Mouse (Mus musculus) midbrain, embryonic 12.5 days (tissue): ENCODE measurements at regions not wholly inside any gene's neighbourhood (a gene's known extent, or its start where the extent isn't known, plus 50 kb on each side); places are given as distances from the start of the nearest gene placed in this dataset.

Source experiments
- ATAC-seq: fragments of 200-750 bp; cut with Nextera tagmentation; 2 replicates; pipeline ENCODE4 v1.8.0; 2017; ENCODE audit warnings: low read depth, moderate TSS enrichment, moderate library complexity; ENCODE audit not compliant: low FRiP score
- H3K27ac ChIP-seq: fragments of 300-500 bp; sonication (generic); replicated peaks from 2 replicates; pipeline ENCODE4 v1.5.1; 2016; ENCODE audit warnings: mild to moderate bottlenecking
- H3K27me3 ChIP-seq: fragments of 300-500 bp; sonication (generic); 2 replicates; pipeline ENCODE4 v1.6.1; 2016; ENCODE audit warnings: mild to moderate bottlenecking
- H3K36me3 ChIP-seq: fragments of 300-500 bp; sonication (generic); 2 replicates; pipeline ENCODE4 v1.6.1; 2016
- H3K4me1 ChIP-seq: fragments of 300-500 bp; sonication (generic); 2 replicates; pipeline ENCODE4 v1.6.1; 2016
- H3K4me2 ChIP-seq: fragments of 300-500 bp; sonication (generic); replicated peaks from 2 replicates; pipeline ENCODE4 v1.6.1; 2016; ENCODE audit warnings: mild to moderate bottlenecking, moderate library complexity
- H3K4me3 ChIP-seq: fragments of 300-500 bp; sonication (generic); 2 replicates; pipeline ENCODE4 v1.5.1; 2016; ENCODE audit warnings: mild to moderate bottlenecking
- H3K9ac ChIP-seq: fragments of 300-500 bp; sonication (generic); replicated peaks from 2 replicates; pipeline ENCODE4 v1.6.1; 2016; ENCODE audit warnings: mild to moderate bottlenecking, moderate library complexity
- H3K9me3 ChIP-seq: fragments of 300-500 bp; sonication (generic); 2 replicates; pipeline ENCODE4 v1.6.1; 2016; ENCODE audit warnings: mild to moderate bottlenecking
- WGBS: fragments of 180-500 bp; shearing (Covaris S2); methylation state at CpG from one replicate; pipeline ENCODE4 v1.1.7; 2016; 5-methylcytosine and 5-hydroxymethylcytosine counted together

DNA sequence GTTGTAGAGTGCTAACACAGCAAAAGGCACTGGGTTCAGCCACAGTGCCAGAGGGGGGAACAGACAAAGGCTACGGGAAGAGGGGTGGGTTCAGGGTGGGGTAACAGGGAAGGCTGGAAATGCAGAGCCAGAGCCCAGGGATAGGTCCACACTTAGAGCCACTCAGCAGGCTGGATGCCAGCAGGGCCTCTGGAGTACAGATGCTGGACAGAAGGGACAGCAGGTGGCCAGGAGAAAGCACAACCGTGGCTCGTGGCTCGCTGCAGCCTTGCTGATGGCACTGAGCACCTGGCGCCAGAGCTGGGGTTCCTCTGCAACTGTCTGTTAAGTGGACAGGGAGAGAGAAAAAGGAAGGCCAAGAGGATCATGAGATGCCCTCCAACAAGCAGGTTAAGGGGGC lies 174.2 kb downstream of the Mroh4 start:
- Histone ChIP-seq H3K36me3 (no peaks in the 10 kb centered on the region), H3K4me2 (no peak overlapping the region), H3K27me3 (no peaks in the 10 kb centered on the region), H3K4me1 (no peaks in the 10 kb centered on the region; the same call in 1 of the 2 replicates), H3K9me3 (no peaks in the 10 kb centered on the region), H3K4me3 (no peak overlapping the region), H3K27ac (no peak overlapping the region), H3K9ac (no peak overlapping the region)
- no peak for ATAC-seq
- WGBS = 83% methylated on average over 5 of the region's 5 CpGs

DNA sequence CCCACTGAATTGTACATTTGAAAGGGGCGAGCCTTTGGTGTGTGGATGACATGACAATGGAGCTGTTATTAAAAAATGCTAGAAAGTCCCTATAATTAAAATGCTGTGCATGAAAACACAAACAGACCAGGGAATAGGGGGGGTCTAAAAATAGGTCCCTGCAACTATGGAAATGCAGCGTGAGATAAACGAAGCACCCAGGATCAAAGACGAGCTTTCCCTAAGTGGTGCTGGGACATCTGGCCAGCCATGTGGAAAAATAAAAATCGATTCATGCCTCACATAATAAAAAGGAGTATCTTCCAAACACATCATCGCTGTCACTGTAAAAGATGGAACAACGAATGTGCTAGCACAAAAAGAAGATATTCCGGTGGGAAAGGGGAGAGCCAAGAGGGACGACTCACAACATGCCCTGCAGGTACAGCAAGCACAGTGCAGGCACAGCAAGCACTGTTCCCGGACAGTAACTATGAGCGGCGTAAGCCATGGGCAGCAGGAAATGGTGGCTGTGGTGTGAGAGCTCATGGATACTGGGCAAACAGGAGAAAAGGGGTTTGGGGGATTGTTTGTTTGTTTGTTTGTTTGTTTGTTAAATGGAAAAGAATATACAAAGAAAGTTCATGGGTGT lies 176.7 kb downstream of the Mroh4 start:
- Histone ChIP-seq H3K4me3 (no peak overlapping the region), H3K27ac (no peak overlapping the region), H3K4me2 (no peak overlapping the region), H3K9ac (no peak overlapping the region), H3K27me3 (no peaks in the 10 kb centered on the region), H3K4me1 (peaks cover 5% of the 10 kb centered on the region; the same call in 1 of the 2 replicates), H3K9me3 (no peaks in the 10 kb centered on the region), H3K36me3 (no peaks in the 10 kb centered on the region)
- 83% methylated on average over 12 of the region's 12 CpGs for WGBS
- ATAC-seq = no peak

DNA sequence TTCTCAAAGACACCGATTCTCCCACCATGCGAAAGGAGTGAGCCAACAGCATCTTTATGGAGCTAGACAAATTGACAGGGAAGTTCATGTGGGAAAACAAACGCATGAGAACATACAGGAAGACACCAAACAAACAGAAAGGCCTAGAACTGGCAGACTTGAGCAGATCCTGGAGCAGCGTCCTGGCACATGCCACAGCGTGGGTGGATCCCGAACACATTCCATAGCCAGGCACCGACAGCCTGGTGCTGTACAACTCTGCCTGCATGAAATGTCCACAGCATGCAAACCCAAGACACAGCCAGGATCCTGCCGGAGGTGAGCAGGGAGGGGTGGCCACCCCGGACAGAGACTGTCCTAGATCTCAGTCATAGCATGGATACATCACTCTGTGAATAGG lies 177.2 kb downstream of the Mroh4 start:
- Histone ChIP-seq H3K27ac (no peak overlapping the region), H3K9ac (no peak overlapping the region), H3K4me3 (no peak overlapping the region), H3K36me3 (no peaks in the 10 kb centered on the region), H3K4me1 (peaks cover 5% of the 10 kb centered on the region; the same call in 1 of the 2 replicates), H3K4me2 (no peak overlapping the region), H3K27me3 (no peaks in the 10 kb centered on the region), H3K9me3 (no peaks in the 10 kb centered on the region)
- no peak for ATAC-seq
- 88% methylated on average over 9 of the region's 9 CpGs for WGBS

DNA sequence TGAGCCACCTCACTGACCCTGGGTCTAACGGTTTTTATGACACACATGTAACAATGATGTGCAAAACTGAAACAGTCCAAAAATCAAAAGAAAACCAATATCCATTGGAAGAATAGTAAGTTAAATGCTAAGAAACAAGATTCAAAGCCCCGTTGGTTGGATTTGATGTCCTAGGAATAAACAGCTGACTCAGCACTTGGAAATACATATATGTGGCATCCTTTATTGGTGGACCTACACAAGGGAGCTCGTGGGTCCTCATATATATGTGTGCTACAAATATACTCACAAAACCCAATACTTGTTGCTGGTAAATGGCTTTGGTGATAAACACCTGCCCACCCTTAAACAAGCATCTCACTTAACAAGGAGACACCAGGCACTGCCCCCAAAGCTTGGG lies 178.2 kb downstream of the Mroh4 start:
- 89% methylated on average over 3 of the region's 3 CpGs for WGBS
- H3K9ac ChIP-seq = no peak overlapping the region
- no peak overlapping the region for H3K27ac ChIP-seq
- peaks cover 5% of the 10 kb centered on the region; the same call in 1 of the 2 replicates for H3K4me1 ChIP-seq
- H3K27me3 ChIP-seq = no peaks in the 10 kb centered on the region
- H3K36me3 ChIP-seq = no peaks in the 10 kb centered on the region
- no peak for ATAC-seq
- no peak overlapping the region for H3K4me2 ChIP-seq
- H3K4me3 ChIP-seq = no peak overlapping the region
- H3K9me3 ChIP-seq = no peaks in the 10 kb centered on the region

DNA sequence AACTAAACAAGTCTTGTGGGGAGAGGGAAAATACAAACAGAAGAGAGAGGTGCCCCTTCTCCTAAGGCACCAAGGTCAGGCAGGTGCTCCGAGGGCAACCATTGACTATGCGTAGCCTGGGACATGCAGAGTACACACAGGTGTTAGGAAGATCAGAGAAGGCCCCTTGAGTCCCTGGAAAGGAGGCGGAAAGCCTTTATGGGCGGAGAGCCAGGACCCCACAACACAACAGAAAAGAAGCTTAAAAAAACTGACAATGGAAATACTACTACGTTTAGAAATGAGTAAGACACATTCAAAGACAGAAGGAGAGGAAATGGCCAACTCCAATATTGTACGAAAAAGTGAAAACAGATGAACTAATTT lies 179.5 kb downstream of the Mroh4 start:
- Histone ChIP-seq H3K27me3 (0 out of 2 replicates have a peak, but pooled peaks cover 2% of the 10 kb centered on the region), H3K4me3 (no peak overlapping the region), H3K36me3 (no peaks in the 10 kb centered on the region), H3K9ac (no peak overlapping the region), H3K4me1 (peaks cover 5% of the 10 kb centered on the region; the same call in 1 of the 2 replicates), H3K27ac (no peak overlapping the region), H3K4me2 (no peak overlapping the region), H3K9me3 (no peaks in the 10 kb centered on the region)
- 87% methylated on average over 6 of the region's 6 CpGs for WGBS
- no peak for ATAC-seq

DNA sequence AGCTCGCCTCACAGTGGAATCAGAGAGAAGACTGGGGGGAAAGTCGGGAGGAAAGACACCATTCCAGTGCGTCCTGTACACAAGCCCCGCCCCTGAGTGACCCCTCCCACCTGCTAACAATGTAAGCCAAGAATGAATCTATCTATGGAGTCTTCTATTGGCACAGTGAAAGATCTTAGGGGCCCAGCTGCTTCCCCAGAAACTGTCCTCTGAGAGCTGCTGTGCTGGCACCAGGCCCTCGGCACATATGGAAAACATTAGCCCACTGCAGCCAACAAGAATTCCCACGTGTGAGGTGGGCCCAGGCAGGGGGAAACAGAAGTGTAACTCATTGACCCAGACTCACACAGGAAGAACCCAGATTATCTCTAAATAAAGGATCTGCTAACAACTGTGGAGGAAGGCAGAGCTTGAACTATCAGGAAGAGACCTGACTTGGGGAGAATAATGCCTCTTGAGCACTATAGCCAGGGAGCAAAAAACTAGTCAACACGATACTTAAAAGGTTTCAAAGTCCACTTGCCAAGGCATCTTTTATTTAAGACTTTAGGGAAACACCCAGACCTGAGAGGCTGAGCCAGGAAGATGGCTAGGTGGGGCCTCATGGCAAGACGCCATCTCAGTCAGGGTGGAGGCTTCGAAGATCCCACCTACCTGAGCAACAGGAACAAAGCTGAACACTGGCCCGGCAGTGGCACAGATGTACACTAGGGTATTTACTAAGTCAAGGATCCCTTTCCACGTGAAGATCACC lies 180.1 kb downstream of the Mroh4 start:
- H3K27me3 ChIP-seq = peaks cover 4% of the 10 kb centered on the region; the same call in 1 of the 2 replicates
- WGBS = 71% methylated on average over 11 of the region's 11 CpGs

DNA sequence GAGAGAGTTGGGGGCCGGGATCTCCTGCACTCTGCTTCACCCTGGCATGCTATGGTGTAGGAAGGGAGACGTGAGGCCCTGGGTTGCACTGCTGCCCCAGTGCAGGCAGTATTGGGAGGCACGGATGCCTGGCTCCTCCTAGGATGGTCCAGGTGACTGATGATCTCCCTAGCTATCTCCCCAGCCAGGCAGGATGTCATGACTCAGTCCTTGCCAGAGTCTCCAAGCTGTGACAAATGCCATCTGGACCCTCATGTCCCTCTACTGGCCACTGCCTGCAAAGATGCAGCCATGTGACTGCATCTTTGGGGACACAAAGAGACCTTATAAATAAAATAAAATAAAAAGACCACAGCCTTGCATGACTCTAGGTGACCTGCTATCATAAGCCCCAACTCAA lies 181.6 kb downstream of the Mroh4 start:
- Histone ChIP-seq H3K9ac (no peak overlapping the region), H3K27ac (no peak overlapping the region), H3K4me3 (no peak overlapping the region), H3K4me1 (peaks cover 9% of the 10 kb centered on the region; the same call in 1 of the 2 replicates), H3K4me2 (no peak overlapping the region), H3K27me3 (peaks cover 11% of the 10 kb centered on the region), H3K9me3 (no peaks in the 10 kb centered on the region), H3K36me3 (no peaks in the 10 kb centered on the region)
- no peak for ATAC-seq
- WGBS = 86% methylated on average over 3 of the region's 3 CpGs

More for the DNA sequence above, 180.1 kb downstream of the Mroh4 start:
- Histone ChIP-seq H3K27ac (no peak overlapping the region), H3K36me3 (no peaks in the 10 kb centered on the region), H3K4me1 (peaks cover 5% of the 10 kb centered on the region; the same call in 1 of the 2 replicates), H3K4me2 (no peak overlapping the region), H3K9me3 (no peaks in the 10 kb centered on the region), H3K9ac (no peak overlapping the region), H3K4me3 (no peak overlapping the region)
- no peak for ATAC-seq

DNA sequence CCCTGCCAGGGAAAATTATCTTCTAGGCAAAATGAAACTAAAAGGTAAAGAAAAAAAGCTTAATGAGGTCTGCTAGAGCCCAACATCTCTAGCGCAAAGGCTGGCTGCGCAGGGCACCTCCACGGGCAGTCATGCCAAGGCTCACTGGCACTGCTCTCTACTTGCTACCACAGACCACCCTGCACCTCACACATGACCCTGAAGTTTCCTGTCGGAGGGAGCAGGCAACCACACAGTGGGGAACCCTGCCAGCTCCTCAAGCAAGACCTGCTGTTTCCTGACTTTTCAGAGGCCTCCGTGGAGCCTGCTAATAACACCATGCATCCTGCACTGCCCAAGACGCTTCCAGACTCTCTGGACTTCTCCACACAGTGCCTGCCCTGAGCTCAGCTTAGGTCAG lies 182.3 kb downstream of the Mroh4 start:
- no peaks in the 10 kb centered on the region for H3K9me3 ChIP-seq
- no peak overlapping the region for H3K27ac ChIP-seq
- H3K4me3 ChIP-seq = no peak overlapping the region
- no peak overlapping the region for H3K4me2 ChIP-seq
- peaks cover 15% of the 10 kb centered on the region for H3K4me1 ChIP-seq
- peaks cover 11% of the 10 kb centered on the region for H3K27me3 ChIP-seq
- ATAC-seq = no peak
- H3K36me3 ChIP-seq = no peaks in the 10 kb centered on the region
- H3K9ac ChIP-seq = no peak overlapping the region
- 85% methylated on average over 6 of the region's 6 CpGs for WGBS

DNA sequence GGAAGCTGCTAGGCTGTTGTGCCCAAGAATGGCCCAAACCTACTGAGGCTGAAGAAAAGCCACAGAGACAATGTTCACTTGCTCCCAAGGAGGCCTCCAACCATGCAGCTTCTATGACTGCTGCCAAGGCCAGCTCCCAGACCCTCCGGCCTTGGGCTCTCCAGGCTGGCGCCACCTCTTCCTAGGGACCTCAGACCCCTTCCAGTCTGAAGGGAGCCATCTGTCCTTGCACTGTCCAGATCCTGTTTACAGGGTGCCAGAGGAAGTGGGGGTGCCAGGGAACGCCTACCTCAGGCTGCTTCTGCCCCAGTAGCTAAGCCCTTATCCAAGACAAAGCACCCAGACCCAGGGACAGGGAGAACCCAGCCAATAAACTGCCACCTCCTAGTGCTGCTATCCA lies 183.7 kb downstream of the Mroh4 start:
- 86% methylated on average over 3 of the region's 3 CpGs for WGBS
- H3K9ac ChIP-seq = no peak overlapping the region
- H3K9me3 ChIP-seq = no peaks in the 10 kb centered on the region
- no peak overlapping the region for H3K27ac ChIP-seq
- H3K36me3 ChIP-seq = no peaks in the 10 kb centered on the region
- peaks cover 13% of the 10 kb centered on the region for H3K27me3 ChIP-seq
- ATAC-seq = no peak
- no peak overlapping the region for H3K4me3 ChIP-seq
- peaks cover 15% of the 10 kb centered on the region for H3K4me1 ChIP-seq
- H3K4me2 ChIP-seq = no peak overlapping the region

DNA sequence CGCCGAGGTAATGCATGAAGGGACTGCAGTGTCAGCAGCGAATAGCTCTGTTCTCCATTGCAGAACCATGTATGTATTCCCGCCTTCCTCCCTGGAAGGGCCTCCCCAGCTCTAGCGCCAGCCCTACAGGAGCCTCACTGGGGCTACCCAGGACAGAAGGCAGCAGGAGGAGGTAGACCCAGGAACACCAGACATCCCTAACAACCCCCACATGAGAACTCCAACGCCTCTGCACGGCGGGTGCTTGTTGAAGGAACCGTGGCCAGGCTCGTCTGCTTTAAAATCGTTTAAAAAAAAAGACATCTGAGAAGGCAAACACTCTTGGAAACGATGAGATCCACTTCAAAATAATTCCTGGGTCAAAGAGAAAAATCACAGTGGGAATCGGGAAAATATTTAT lies 194.3 kb downstream of the Mroh4 start:
- H3K27ac ChIP-seq = no peak overlapping the region
- H3K9ac ChIP-seq = no peak overlapping the region
- H3K4me2 ChIP-seq = no peak overlapping the region
- H3K9me3 ChIP-seq = no peaks in the 10 kb centered on the region
- H3K27me3 ChIP-seq = no peaks in the 10 kb centered on the region
- no peaks in the 10 kb centered on the region for H3K4me1 ChIP-seq
- H3K4me3 ChIP-seq = no peak overlapping the region
- ATAC-seq = no peak
- H3K36me3 ChIP-seq = no peaks in the 10 kb centered on the region
- WGBS = 70% methylated on average over 13 of the region's 13 CpGs

DNA sequence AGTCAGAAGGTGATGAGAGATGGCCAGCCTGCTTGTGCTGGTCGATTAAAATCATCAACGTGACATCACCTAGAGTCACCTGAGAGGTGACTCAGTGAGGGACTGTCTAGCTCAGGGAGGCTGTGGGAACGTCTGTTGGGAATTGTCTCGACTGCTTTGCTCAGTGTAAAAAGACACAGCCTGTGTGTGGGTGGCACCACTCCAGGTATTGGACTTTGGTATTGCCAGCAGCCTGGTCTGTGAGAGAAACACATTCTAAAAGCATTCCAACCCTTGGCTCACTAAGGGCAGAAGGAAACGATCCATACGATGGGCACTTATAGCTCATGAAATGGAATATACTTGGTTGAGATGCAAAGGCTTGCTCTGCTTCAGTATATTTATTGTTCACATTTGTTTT lies 209.2 kb downstream of the Mroh4 start:
- WGBS = 82% methylated on average over 6 of the region's 6 CpGs
- Histone ChIP-seq H3K4me3 (no peak overlapping the region), H3K9me3 (no peaks in the 10 kb centered on the region), H3K4me2 (no peak overlapping the region), H3K36me3 (no peaks in the 10 kb centered on the region), H3K27ac (no peak overlapping the region), H3K27me3 (no peaks in the 10 kb centered on the region), H3K9ac (no peak overlapping the region), H3K4me1 (no peaks in the 10 kb centered on the region)
- ATAC-seq = no peak

DNA sequence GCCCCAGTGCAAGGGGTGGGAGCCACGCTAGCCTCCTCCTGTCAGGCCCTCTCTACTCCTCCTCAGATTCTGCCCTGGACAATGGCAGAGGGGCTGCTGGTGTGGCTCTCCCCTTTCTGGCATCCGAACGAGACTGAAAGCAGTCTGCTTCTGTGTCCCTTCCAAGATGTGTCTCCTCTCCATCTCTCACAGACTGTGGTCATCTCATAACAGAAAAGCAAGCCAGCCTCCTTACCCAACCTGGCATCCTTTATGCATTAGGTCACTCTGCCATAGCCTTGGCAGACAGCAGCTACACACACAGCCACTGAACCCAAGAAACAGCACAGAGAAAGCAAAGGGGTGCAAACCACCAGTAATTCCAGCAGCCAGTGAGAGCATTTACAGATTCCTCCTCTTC lies 213.2 kb downstream of the Mroh4 start:
- Histone ChIP-seq H3K36me3 (no peaks in the 10 kb centered on the region), H3K27ac (0 out of 2 replicates have a peak overlapping the region, but pooled peaks have one; percentile 2), H3K4me3 (no peak overlapping the region), H3K27me3 (no peaks in the 10 kb centered on the region), H3K4me2 (no peak overlapping the region), H3K4me1 (no peaks in the 10 kb centered on the region), H3K9ac (no peak overlapping the region), H3K9me3 (no peaks in the 10 kb centered on the region)
- ATAC-seq = no peak
- WGBS = 67% methylated on average over 3 of the region's 3 CpGs
